Mouse (Mus musculus): Measurements from ENCODE around the gene Gm17332. TPM values are rescaled to one million over a fixed set of nuclear protein-coding genes. Genes with fewer than 3 reads are reported as not detected.

Gm17332 gene
- polyA plus RNA-seq (2017; shearing (Covaris generic)), result not detected

GRCm38 (mm10) chr11:31182362-31182761 lies at the start of gene Gm17332:
TSS of gene Gm17332 (minus strand) at chr11:31182462.

Other genes with a start within 250 kb of the Gm17332 start
- gene Erlec1, start 228.1 kb downstream of the Gm17332 start, polyA plus RNA-seq (2017; shearing (Covaris generic)), result 7.7 TPM
- 8.0 TPM for gene Chac2, start 196.1 kb downstream of the Gm17332 start, polyA plus RNA-seq (2017; shearing (Covaris generic))
- 0.92 TPM for gene Stc2, start 187.6 kb upstream of the Gm17332 start, polyA plus RNA-seq (2017; shearing (Covaris generic))

All from effector memory CD4-positive, alpha-beta T cell, adult 5 months (primary cell).